Mouse (Mus musculus) B cell, adult 62 days (primary cell): ENCODE data around the gene Rnf24. TPM values are rescaled to one million over a fixed set of nuclear protein-coding genes. Genes with fewer than 3 reads are reported as not detected.

Experiments
- total RNA-seq: library from RNA; stranded (reverse); gene quantifications from 4 replicates; pipeline ENCODE4 v1.2.4, GENCODE M21; 2023

Gene Rnf24
- 4.1 to 5.8 TPM (median 5.8 TPM) in 4 replicates for total RNA-seq

DNA sequence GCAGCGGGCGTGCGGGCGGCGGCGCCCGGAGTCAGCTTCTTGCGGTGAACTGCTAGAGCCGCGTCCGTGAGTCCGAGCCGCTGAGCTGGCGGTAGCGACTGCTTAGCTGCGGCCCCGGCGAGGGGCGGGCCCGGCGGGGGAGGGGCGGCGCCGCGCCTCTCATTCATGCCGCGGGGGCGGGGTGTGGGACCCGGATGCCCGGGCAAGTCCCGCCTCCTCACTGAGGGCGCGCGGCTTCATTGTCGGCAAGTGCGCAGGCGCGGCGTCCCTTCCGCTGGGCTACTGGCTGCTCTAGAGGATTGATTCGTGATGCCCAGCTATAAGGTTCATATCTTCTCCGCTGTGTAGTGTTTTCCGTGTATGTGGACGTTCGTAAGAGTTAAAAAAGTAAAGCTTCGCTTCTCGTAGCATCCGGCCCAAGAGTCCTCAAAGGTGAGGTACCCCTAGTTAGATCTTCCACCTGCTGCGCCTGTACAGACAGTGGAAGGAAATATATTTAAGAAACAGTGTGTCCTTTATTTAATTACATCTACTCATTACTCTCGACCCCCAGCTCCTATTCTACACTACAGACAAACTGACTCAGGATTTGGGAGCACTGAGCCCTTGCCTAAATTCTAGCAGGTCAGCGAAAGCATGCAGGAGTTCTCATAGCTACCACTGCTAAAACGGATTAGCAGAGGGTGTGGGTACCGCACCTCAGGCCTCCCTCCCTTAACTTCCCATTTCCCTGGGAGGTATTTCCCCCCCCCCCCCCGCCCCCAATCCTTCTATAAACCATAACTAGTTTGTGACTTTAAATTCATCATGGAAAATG is at the start of gene Rnf24:
Gene Rnf24, minus strand, starts transcription at position 146 of the 817 bp plus-strand sequence.

DNA sequence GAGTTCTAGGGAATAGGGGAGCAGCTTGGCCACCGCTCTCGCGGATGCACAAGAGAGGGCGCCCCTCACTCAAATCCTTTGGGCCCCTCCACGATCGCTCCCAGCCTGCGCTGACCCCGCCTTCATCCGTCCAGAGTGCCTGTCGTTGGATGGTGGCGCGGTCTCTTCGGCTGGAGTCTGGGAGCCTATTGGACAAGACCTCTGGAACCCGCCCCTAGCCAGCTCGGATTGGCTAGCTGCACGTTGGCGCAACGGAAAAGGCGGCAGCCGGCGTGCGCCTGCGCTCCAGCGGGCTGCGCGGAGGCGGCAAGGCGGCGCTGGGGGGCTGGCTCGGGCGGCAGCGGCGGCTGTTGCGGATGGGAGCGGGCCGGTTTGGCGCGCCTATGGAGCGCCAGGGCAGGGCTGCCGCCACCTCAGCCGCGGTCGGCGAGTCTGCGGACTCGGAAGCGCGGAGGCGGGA is 90.4 kb downstream of the Rnf24 start, which contains the start of gene Pank2:
Gene Pank2, plus strand, starts transcription at position 283 of the 460 bp plus-strand sequence.

Other genes starting within 250 kb of the Rnf24 start
- 0.21 TPM in 1 of 4 replicates, not detected in the others for gene Hspa12b, start 225.6 kb downstream of the Rnf24 start, total RNA-seq
- not detected in 4 replicates for gene Gm11037, start 219.4 kb downstream of the Rnf24 start, total RNA-seq
- 18.1 to 21.6 TPM (median 20.3 TPM) in 4 replicates for gene 1700037H04Rik, start 192.8 kb downstream of the Rnf24 start, total RNA-seq
- gene Cenpb, start 172.8 kb downstream of the Rnf24 start, total RNA-seq = 25.8 to 26.4 TPM (median 26.0 TPM) in 4 replicates
- 64.9 to 80.9 TPM (median 71.7 TPM) in 4 replicates for gene Cdc25b, start 165.9 kb downstream of the Rnf24 start, total RNA-seq
- gene Spef1, start 165.6 kb downstream of the Rnf24 start, total RNA-seq = 1.0 to 2.0 TPM (median 1.8 TPM) in 4 replicates
- gene Ap5s1, start 145.8 kb downstream of the Rnf24 start, total RNA-seq = 5.8 to 11.0 TPM (median 7.2 TPM) in 4 replicates
- 19.8 to 26.9 TPM (median 22.6 TPM) in 4 replicates for gene Mavs, start 118.8 kb downstream of the Rnf24 start, total RNA-seq
- gene Pank2, start 90.4 kb downstream of the Rnf24 start, total RNA-seq = 63.0 to 67.8 TPM (median 64.3 TPM) in 4 replicates
- 0.63 to 2.4 TPM (median 1.9 TPM) in 4 replicates for gene Smox, start 138.6 kb upstream of the Rnf24 start, total RNA-seq
- not detected in 4 replicates for gene Adra1d, start 209.4 kb upstream of the Rnf24 start, total RNA-seq